Mouse (Mus musculus) kidney, postnatal 0 days (tissue): ENCODE measurements around the gene Lmo1. TPM values are rescaled to one million over a fixed set of nuclear protein-coding genes. Genes with fewer than 3 reads are reported as not detected.
"Not testable (repeated sequence)": the region's sequence is repeated elsewhere in the genome, so short reads cannot be mapped to it uniquely, and the experiment has no call there.

Experiments used
- ATAC-seq: fragments of 200-750 bp; cut with Nextera tagmentation; replicated peaks from 2 replicates; pipeline ENCODE4 v1.8.0; 2017; ENCODE audit warnings: low read depth, moderate number of reproducible peaks, moderate TSS enrichment, moderate library complexity; ENCODE audit not compliant: low FRiP score
- DNase-seq: peaks from one replicate; pipeline ENCODE4 v3.0.0-alpha.2; 2016; ENCODE audit warnings: low spot score
- H3K27ac ChIP-seq: fragments of 300-500 bp; sonication (generic); 2 replicates; pipeline ENCODE4 v1.5.1; 2014; ENCODE audit warnings: mild to moderate bottlenecking
- H3K27me3 ChIP-seq: fragments of 300-500 bp; sonication (generic); 2 replicates; pipeline ENCODE4 v1.6.1; 2014; ENCODE audit warnings: low read length, mixed read lengths; ENCODE audit not compliant: insufficient read depth
- H3K36me3 ChIP-seq: fragments of 300-500 bp; sonication (generic); 2 replicates; pipeline ENCODE4 v1.6.1; 2014; ENCODE audit warnings: low read length, mixed read lengths; ENCODE audit not compliant: insufficient read depth
- H3K4me1 ChIP-seq: fragments of 300-500 bp; sonication (generic); replicated peaks from 2 replicates; pipeline ENCODE4 v1.6.1; 2014; ENCODE audit warnings: antibody characterized with exemption, low read length, mixed read lengths; ENCODE audit not compliant: insufficient read depth
- H3K4me2 ChIP-seq: fragments of 300-500 bp; sonication (generic); 2 replicates; pipeline ENCODE4 v1.6.1; 2014; ENCODE audit warnings: mild to moderate bottlenecking, low read length, moderate library complexity, mixed read lengths
- H3K4me3 ChIP-seq: fragments of 300-500 bp; sonication (generic); replicated peaks from 2 replicates; pipeline ENCODE4 v1.5.1; 2014; ENCODE audit warnings: low read depth, low read length
- H3K9ac ChIP-seq: fragments of 300-500 bp; sonication (generic); 2 replicates; pipeline ENCODE4 v1.6.1; 2014; ENCODE audit warnings: low read depth, low read length
- H3K9me3 ChIP-seq: fragments of 300-500 bp; sonication (generic); replicated peaks from 2 replicates; pipeline ENCODE4 v1.6.1; 2016; ENCODE audit warnings: low read length, inconsistent platforms, mixed read lengths
- CTCF ChIP-seq: IDR thresholded peaks from 2 replicates; pipeline ENCODE4 v1.5.1; 2016; ENCODE audit warnings: antibody characterized with exemption, low read depth, mild to moderate bottlenecking, moderate library complexity
- WGBS: fragments of 180-500 bp; shearing (Covaris S2); extraction: QIAGEN DNeasy Blood & Tissue Kit; methylation state at CpG from one replicate; pipeline ENCODE4 v1.1.7; 2014; 5-methylcytosine and 5-hydroxymethylcytosine counted together
- polyA plus RNA-seq: library from polyadenylated mRNA; unstranded; fragments of >200 nt; fragmentation: Nextera tagmentation; extraction: Ambion mirVana; gene quantifications from 2 replicates; pipeline ENCODE4 v1.2.1, GENCODE M21; 2015

Lmo1 gene
- polyA plus RNA-seq, 1 experiment from 2014 or later, result 11.0 TPM

- ATAC-seq, result no peak
- no peak overlapping the region for H3K4me3 ChIP-seq
- DNase-seq, result no peak
- H3K9me3 ChIP-seq, result no peaks in the 10 kb centered on the region
- H3K27me3 ChIP-seq, result no peaks in the 10 kb centered on the region
- H3K9ac ChIP-seq, result no peak overlapping the region
- H3K4me2 ChIP-seq, result no peak overlapping the region
- H3K36me3 ChIP-seq, result no peaks in the 10 kb centered on the region
- H3K4me1 ChIP-seq, result no peaks in the 10 kb centered on the region
- no peak overlapping the region for H3K27ac ChIP-seq
- TF ChIP-seq CTCF, result no peak
- 71% methylated on average over 2 of the region's 2 CpGs for WGBS
Measured at GRCm38 (mm10) chr7:109131565-109131964, 43.4 kb downstream of the Lmo1 start.

DNA sequence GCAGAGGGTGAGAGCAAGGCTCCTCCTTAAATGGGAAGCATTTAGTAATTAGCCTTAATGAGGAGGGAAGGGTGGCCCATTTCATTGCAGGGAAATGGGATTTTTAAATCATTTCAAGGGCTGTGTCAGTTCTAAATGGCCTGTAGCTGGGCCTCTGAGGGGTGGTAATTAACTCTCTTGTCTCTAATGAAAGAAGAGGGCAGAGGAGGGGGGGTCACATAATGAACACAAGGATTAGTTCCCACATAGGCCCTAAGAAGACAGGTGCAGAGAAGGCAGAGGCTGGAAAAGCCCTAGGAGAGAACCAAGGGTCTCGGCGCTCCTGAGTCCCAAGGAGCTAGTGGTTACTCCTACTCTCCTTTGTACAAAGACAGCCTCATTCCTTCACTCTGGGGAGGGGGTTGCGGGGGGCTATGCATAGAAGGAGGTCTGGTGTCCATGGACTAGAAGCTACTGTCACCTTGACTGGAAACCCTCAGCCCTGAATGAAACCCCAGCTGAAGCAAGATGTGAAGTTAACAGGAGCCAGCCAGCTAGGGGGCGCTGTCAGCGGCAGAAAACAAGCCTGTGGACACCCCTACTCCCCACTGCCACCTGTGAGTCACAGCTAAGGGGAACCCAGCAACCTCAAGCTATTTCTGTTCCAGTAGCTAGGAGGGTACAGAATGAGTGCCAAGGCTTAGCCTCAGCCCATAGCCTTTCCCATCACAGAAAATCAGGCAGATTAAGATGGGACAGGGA is 44.9 kb downstream of the Lmo1 start:
- Histone ChIP-seq H3K4me1 (no peaks in the 10 kb centered on the region), H3K27me3 (no peaks in the 10 kb centered on the region), H3K4me2 (no peak overlapping the region), H3K4me3 (no peak overlapping the region), H3K9ac (no peak overlapping the region), H3K27ac (no peak overlapping the region), H3K9me3 (no peaks in the 10 kb centered on the region), H3K36me3 (no peaks in the 10 kb centered on the region)
- no peak for ATAC-seq
- WGBS, result 74% methylated on average over 5 of the region's 5 CpGs
- DNase-seq, result no peak
- TF ChIP-seq CTCF, result no peak

- Histone ChIP-seq H3K9me3 (no peaks in the 10 kb centered on the region), H3K4me2 (no peak overlapping the region), H3K4me1 (no peaks in the 10 kb centered on the region), H3K4me3 (no peak overlapping the region), H3K27ac (no peak overlapping the region), H3K27me3 (no peaks in the 10 kb centered on the region), H3K36me3 (no peaks in the 10 kb centered on the region), H3K9ac (no peak overlapping the region)
- DNase-seq (peak; percentile 72), ATAC-seq (no peak)
- no peak for TF ChIP-seq CTCF
Measured at GRCm38 (mm10) chr7:109129442-109129841, 45.6 kb downstream of the Lmo1 start.

- no peaks in the 10 kb centered on the region for H3K36me3 ChIP-seq
- DNase-seq (no peak), ATAC-seq (no peak)
- no peak for TF ChIP-seq CTCF
- no peaks in the 10 kb centered on the region for H3K27me3 ChIP-seq
- no peak overlapping the region for H3K4me2 ChIP-seq
- H3K9me3 ChIP-seq, result no peaks in the 10 kb centered on the region
- no peak overlapping the region for H3K27ac ChIP-seq
- H3K9ac ChIP-seq, result no peak overlapping the region
- H3K4me1 ChIP-seq, result no peaks in the 10 kb centered on the region
- no peak overlapping the region for H3K4me3 ChIP-seq
- 65% methylated on average over 4 of the region's 4 CpGs for whole genome bisulfite sequencing
Measured at GRCm38 (mm10) chr7:109115929-109116328, 59.1 kb downstream of the Lmo1 start.

DNA sequence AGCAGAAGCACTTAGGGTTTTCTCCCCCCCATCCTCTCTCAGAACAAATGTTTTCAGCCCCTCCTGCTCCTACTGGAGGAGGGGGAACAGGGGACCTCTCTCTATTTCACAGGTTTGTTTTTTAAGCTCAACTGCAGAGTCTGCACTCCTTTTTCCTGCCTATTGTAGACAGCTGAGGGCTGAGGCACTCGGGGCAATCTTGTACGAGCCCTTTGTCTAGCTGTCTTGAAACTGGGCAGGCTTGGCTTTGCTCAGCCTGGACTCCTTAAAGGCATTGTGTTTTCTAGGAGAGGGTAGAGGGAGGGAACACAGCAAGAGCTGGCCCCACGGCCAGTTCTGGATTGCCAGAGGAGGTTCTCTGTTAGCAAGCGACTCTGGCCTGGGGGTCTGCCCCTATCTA is 59.5 kb downstream of the Lmo1 start:
- no CpG with 5 or more reads among the region's 4 CpGs for WGBS
- ATAC-seq, H3K36me3 ChIP-seq: not testable (repeated sequence)

GRCm38 (mm10) chr7:109114950-109115349 is 60.1 kb downstream of the Lmo1 start:
- H3K27ac ChIP-seq, result no peak overlapping the region
- H3K36me3 ChIP-seq, result no peaks in the 10 kb centered on the region
- H3K27me3 ChIP-seq, result no peaks in the 10 kb centered on the region
- ATAC-seq (no peak), DNase-seq (no peak)
- no peak overlapping the region for H3K4me2 ChIP-seq
- no peaks in the 10 kb centered on the region for H3K9me3 ChIP-seq
- no peak overlapping the region for H3K9ac ChIP-seq
- H3K4me1 ChIP-seq, result no peaks in the 10 kb centered on the region
- no peak for TF ChIP-seq CTCF
- no peak overlapping the region for H3K4me3 ChIP-seq
- WGBS, result 44% methylated on average over 10 of the region's 10 CpGs

More for the DNA sequence above, 59.5 kb downstream of the Lmo1 start:
- not testable (repeated sequence) for H3K27ac ChIP-seq, H3K4me1 ChIP-seq, H3K27me3 ChIP-seq, H3K4me3 ChIP-seq, H3K4me2 ChIP-seq, H3K9ac ChIP-seq, H3K9me3 ChIP-seq, DNase-seq

GRCm38 (mm10) chr7:109111000-109111399 is 64.0 kb downstream of the Lmo1 start:
- WGBS, result 76% methylated on average over 5 of the region's 5 CpGs
- Histone ChIP-seq H3K4me1 (no peaks in the 10 kb centered on the region), H3K4me2 (no peak overlapping the region), H3K36me3 (no peaks in the 10 kb centered on the region), H3K27me3 (no peaks in the 10 kb centered on the region), H3K9ac (no peak overlapping the region), H3K4me3 (no peak overlapping the region), H3K9me3 (no peaks in the 10 kb centered on the region), H3K27ac (no peak overlapping the region)
- ATAC-seq (no peak), DNase-seq (no peak)
- TF ChIP-seq CTCF, result no peak
